Mouse (Mus musculus): ENCODE measurements at regions not wholly inside any gene's neighbourhood (a gene's known extent, or its start where the extent isn't known, plus 50 kb on each side); places are given as distances from the start of the nearest gene placed in this dataset.

DNA sequence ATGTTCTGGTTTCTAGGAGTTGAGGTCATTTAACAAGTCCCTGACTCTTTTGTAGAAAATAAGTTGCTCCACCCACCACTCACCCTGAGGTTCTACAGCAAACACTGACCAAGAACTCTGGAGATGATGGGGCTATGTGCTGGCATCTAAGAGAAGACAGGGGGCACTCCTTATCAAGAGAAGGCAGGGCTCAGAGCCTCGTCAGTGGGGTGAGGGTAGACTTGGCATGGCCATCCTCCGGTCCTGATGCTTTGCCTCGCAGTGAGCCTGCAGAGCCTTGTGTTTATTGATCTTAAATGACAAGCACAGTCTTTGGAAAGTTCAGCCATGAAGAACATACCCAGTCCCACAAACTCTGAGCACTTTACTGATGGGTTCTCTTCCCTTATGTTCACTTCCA lies 370.1 kb upstream of the 3110018I06Rik start:
- DNase-seq (ENCODE audit: low spot score) = peak; percentile 76

GRCm38 (mm10) chr12:107119076-107119475 lies 369.4 kb upstream of the 3110018I06Rik start:
- no peak for DNase-seq (ENCODE audit: low spot score)

DNA sequence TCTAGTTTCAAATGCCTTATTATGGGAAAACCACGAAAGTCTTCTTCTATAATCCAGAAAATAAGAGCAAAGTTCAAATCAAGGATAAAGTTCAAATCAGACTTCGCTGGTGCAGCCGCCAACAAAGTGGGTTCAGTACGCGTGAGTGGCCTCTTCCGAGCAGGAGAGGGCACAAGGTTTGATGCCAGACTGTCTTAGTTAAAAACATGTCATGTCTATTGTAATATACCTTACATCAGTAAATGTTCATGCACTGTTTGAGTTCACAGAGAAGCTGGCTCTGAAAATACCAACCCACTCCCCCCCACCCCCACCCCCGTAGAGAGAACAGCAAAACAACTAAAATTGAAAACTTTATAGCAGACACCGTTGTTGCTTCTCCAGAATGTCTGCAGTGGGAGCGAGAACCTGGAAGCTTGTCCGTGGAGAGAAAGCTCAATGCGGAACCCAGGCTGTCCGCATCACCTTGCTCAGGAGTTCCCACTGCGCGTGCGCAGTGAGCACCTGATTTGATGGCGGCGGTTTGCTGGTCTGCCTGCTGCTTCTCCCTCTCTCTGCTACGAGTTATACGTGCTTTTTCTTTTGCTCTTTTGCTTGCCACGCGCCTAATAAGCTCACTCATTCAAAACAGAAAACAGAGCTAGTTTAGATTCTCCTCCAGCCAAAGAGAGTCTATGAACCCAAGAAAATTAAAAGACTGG lies 367.8 kb upstream of the 3110018I06Rik start:
- DNase-seq (ENCODE audit: low spot score) = no peak

- no peak for DNase-seq (ENCODE audit: low spot score)
Observed at GRCm38 (mm10) chr12:107121990-107122389, 366.4 kb upstream of the 3110018I06Rik start.

DNA sequence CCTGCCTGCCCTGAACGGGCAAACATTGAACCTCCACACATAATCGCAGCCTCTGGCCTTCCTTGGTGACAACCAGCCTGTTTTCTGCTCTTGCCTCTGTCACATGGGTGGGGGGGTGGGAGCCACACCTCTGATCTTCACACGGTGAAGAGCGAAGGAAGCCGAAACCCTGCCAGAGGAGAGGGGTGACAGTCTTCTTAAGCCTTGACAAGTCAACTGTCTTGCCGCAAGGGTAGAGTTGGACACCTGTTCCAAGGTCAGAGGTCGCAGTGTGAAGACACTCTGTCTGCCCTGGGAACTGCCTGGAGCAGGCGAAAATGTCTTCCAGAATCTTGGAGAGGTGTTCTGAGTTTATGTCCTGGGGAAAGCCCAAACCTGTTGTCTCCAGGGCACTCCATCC lies 364.8 kb upstream of the 3110018I06Rik start:
- DNase-seq (ENCODE audit: low spot score) = peak; percentile 74

DNA sequence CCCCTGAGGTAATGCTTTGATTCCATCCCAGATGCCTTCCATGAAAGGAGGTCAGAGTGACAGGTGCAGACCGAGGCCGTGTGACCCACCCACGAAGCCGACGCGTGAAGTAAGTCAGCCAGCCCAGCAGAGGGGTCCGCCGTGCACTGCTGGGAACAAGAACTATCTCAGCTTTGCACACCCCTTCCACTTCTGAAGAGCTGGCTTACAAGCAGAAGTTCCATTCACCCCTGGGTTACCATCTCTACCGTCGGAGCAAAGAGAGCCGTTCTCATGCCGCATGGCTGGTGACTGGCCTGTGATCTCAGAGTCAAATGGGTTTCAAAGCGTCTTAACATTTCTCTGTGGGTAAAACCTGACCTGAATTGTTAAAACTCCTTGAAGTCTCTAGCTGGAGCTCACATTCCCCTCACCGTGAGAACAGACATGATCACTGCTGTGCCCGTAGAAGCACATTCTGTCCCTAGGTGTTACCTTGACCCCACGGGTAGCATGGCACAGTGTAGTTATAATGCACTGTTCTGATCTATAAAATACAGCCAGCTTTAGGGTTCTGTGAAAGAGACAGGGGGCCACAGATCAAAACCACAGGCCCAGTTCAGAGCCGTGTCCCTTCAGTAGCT lies 364.1 kb upstream of the 3110018I06Rik start:
- DNase-seq (ENCODE audit: low spot score) = peak; percentile 70

DNA sequence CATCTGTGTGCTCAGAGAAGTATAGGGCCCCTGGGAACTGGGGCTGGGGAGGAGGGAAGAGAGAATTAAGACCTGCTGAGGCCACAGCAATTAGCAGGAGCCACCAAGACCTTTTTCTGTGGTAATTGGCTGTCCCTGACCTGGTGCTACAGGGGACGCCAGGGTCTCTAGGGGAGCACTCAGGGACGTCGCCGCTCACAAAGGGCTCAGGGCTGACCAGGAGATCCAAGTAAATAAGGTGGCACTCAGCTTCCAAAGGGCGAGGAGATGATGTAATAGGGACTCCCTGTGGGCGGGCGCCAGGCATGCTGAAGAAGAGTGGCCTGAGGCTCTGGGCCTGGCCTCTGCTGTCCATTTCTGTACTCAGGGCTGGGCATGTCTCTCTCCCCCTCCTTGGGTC lies 363.2 kb upstream of the 3110018I06Rik start:
- no peak for DNase-seq (ENCODE audit: low spot score)

- DNase-seq (ENCODE audit: low spot score) = no peak
Observed at GRCm38 (mm10) chr12:107126056-107126455, 362.4 kb upstream of the 3110018I06Rik start.

- no peak for DNase-seq (ENCODE audit: low spot score)
Observed at GRCm38 (mm10) chr12:107127591-107127990, 360.8 kb upstream of the 3110018I06Rik start.

DNA sequence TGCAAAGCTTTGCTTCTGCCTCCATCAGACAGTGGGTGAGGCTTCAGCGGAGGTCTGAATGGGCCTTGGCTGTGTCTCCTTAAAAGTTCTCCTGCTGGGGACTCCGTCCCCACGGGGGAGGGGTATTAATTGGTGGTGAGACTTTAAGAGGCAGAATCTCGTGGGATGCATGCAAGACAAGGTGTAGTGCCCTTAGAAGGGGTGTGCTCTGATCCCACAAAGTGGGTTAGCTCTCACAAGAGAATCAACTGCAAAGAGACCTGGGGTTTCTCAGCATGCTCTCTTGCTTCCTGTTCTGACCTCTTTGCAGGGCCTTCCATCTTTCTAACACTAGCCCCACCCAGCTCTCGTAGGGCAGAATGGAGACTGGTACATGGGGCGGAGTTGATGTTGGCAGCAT lies 359.2 kb upstream of the 3110018I06Rik start:
- DNase-seq (ENCODE audit: low spot score) = peak; percentile 47

DNA sequence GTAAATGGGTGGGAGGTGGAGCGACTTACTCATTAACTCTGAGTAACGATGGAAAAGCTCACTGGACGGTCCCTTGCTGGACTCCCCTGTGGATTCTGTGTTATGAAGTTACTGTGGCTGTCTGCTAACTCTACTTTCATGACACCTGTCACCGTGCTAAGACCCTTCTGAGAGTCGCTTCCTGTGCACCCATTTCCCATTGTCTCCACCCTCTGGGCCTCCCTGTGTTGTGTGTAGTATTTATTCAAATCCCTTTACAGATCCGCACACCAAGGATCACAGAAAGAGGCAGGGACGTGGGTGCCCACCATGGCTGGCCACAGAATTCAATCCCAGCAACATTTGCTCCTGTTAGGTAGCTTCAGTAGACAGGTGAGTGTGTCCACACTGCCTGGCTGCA lies 357.1 kb upstream of the 3110018I06Rik start:
- no peak for DNase-seq (ENCODE audit: low spot score)

GRCm38 (mm10) chr12:107131841-107132240 lies 356.6 kb upstream of the 3110018I06Rik start:
- no peak for DNase-seq (ENCODE audit: low spot score)

DNA sequence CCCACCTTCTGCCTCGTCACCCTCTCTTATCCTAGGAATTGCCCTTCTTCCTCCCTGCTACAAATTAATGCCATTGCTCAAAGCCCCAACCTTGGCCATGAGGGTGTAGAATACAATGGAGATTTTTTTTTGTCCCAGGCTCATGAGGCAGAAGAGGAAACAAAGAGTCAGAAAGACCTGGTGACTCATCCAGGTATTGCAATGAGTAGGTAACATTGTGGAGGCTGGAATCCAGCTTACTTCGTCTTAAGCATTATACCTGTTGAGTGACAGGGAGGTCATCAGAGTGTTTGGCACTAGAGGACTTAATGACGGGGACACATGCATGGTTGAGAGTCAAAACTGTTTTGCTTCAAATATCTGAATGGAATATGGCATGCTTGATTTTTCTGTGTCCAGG lies 355.9 kb upstream of the 3110018I06Rik start:
- DNase-seq (ENCODE audit: low spot score) = no peak

- no peak for DNase-seq (ENCODE audit: low spot score)
Observed at GRCm38 (mm10) chr12:107134353-107134752, 354.1 kb upstream of the 3110018I06Rik start.

DNA sequence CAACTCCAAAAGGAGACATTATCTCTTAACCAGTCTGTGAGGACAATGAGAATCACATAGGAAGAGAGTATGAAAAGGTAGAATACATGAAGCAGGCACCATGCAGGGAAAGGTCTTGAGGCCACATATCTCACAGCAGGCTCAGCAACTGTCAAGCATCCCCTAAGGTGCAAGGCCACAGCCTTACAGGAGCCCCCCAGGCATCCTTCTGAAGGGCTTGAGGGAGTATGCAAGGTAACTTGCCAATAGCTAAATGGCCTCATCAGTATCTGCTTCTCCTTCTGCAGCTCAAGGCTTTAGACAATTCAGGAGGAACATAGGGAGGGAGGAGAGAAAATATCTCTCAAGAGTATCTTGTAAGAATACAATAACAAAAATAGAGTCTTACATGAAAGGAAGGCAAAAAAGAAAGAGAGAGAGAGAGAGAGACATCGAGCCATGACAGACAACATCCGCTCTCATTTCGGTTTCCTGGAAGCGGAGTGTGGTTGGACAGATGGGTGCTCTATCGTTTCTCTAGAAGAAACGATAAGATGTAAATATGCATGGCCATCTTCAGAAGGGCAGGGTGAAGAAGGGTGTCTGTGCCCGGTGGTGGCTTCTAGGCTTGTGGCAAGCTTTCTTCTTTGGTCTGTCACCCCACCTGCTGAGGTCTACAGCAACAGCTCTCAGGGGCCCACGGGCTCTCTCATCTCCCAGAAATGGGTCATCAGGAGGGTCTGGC lies 349.6 kb upstream of the 3110018I06Rik start:
- DNase-seq (ENCODE audit: low spot score) = peak; percentile 82

DNA sequence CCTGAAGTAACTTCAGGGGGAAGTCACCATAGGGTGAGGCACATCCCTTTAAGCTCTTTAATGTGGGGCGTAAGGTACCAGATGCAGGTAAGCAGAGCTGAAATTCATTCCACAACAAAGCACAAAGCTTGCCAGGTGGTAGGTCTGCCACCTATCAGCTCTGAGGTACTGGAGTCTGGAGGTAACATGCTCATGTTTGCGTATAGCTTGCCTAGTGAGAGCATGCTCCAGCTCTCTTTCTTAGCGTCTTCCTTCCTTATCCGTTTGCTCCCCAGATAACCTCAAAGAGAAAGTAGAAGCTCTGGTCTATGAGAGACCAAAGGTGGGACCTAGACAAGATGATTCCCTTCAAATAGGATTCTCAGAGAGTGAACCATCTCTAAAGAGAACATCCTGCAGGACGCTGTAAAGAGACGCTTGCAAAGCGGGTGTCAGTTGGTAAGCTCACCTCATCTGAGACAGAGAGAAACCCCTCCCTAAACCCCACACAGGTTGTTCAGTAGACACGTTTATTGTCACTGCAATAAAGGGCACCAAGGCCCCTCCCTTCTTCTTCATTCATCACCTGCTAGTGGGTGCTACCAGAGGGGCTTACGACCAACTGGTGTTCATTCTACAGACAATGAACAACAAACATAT lies 347.4 kb upstream of the 3110018I06Rik start:
- peak; percentile 59 for DNase-seq (ENCODE audit: low spot score)

DNA sequence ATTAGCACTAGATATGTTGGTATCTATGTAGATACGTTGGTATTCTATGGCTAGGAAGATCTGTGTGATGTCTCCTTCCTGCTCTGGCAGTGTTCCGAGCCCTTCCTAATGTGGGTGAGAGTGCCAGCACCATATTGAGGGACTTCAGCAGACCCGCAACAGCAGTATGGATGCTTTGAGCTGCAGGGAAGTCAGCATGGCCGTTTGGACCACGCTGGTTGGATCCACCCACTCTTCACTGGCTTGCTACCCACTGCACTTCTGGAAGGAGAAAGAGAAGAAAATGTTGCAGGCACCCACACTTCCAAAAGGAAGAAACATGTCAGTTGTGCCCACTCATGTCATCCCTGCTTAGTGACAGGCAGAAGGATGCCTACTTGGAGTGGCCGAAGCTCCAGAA lies 346.2 kb upstream of the 3110018I06Rik start:
- no peak for DNase-seq (ENCODE audit: low spot score)

DNA sequence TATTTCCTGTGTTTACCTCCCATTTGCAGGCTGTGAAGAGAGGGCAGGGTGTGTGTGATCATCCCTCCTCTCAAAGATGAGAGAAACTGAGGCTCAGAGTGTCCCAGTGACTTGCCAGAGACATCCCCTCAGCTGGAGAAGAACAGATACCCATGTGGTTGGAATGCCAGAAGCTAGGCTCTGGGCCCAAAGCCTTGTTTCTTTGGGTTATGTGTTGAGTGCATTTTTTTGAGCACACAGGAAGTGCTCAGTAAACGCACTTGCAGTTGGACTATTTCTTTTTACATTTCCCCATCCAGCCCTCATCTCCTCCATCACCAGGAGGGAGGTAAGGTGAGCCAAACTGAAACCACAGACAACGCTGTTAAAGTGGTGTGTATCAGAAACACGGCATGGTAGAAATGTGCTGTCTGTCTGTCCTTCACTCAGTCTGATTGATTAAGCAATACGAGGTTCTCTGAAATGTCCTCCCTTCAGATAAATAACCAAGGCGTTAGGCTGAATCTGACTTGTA lies 341.8 kb upstream of the 3110018I06Rik start:
- peak; percentile 54 for DNase-seq (ENCODE audit: low spot score)

DNA sequence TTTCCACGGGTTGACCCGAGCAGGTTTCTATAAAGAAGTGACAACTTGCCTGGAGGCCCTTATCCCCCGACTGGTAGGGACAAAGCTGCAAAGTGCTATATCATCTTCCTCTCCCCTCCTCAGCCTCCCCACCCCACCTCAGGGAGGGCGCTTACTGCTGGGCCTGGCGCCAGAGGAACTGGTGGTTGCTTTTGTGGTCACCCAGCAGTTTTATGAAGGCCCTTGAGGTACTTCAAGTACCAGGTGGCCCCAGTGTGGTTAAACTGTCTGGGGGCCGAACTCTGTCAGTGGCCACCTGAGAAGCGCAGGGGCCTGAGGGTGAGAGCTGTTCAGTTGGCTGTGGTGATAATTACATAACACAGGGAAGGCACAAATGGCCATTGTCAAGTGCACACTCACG lies 340.0 kb upstream of the 3110018I06Rik start:
- peak; percentile 42 for DNase-seq (ENCODE audit: low spot score)

DNA sequence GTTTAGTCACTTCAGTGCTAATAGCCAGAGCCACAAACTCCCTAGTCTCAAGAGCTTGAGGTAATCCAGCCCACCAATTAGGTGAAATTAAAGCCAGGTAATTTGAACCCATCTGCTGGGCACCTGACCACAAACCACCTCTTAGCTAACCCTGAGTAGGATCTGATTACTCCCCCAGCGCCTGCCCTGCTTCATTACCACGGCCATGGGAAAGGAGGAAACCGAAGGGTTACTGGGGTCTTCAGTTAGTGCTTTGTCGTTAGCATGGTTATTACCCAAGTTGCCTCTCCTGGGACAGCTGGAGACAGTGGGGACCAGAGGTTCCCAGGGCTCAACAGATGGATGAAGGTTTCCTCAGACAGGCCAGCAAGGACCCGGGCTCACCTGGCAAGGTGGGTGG lies 337.3 kb upstream of the 3110018I06Rik start:
- DNase-seq (ENCODE audit: low spot score) = no peak

- DNase-seq (ENCODE audit: low spot score) = no peak
Observed at GRCm38 (mm10) chr12:107154668-107155067, 333.8 kb upstream of the 3110018I06Rik start.

GRCm38 (mm10) chr12:107156791-107157428 lies 331.5 kb upstream of the 3110018I06Rik start:
- DNase-seq (ENCODE audit: low spot score) = no peak
